Mouse (Mus musculus): ENCODE data around the gene Immp2l.

Immp2l gene

DNA sequence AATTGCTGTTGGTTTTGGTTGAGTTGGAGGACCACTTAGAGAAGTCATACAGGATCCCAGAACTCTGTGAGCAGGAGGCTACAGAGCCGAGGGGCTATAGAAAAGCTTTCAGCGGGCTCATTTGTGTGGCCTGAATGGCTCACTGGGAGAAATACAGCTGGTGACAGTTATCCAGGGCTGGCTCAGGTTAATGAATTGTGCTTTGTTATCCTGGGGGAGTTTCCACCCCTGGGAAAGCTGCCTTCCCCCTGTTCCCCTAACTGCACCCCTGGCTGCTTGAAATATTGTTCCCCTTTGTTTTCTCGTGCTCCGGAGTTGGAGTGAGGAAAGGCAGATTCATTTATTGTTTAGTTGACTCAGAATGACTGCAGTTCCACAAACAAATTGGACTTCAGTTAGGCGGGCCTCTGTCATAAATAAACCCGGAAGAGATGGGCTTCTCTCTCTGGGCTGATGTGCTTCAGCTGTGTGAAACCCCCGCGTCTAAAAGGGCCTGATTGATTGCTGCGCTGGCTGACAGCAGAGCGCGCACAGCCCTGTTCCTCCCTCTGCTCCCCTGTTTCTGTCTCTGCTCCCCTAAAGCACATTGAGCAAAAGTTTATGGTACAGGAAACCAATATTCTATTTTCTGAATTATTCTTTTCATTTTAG is 291.0 kb downstream of the Immp2l start:
- DNase-seq (ENCODE audit: low spot score): no peak

DNA sequence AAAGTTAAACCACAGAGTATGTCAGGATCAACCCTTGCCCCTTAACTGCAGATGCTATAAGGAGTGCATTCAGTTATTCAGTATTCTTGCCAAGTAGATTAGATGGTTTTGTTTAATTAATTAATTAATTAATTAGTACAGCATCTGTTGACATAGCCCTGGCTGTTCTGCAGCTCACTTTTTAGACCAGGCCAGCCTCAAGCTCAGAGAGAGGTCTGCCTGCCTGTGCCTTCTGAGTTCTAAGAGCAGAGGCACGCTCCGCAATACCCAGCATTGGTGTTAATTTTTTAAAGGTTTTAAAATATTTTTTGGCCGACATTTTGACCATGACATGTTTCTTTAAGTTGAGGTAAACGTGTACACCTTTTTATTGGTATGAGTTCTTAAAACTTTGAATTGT is 292.0 kb downstream of the Immp2l start:
- DNase-seq (ENCODE audit: low spot score): no peak

DNA sequence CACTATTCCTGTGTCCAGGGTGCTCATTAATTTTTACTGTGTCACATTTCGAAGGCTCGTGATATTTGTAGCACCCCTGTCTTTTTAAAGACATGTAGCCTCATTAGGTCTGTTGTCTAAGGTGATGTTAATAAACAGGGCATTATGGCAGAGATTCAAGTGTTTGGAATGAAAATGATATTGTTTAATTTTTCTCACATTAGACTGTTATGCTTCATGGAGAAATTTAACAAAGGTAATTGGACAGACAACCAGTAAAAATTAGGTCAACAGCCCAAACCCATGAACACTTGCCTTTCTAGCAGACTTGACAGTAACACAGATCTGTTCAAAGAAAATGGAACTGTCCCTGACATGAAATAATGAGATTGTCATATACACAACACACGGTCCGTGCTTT is 292.5 kb downstream of the Immp2l start:
- DNase-seq (ENCODE audit: low spot score): no peak

DNA sequence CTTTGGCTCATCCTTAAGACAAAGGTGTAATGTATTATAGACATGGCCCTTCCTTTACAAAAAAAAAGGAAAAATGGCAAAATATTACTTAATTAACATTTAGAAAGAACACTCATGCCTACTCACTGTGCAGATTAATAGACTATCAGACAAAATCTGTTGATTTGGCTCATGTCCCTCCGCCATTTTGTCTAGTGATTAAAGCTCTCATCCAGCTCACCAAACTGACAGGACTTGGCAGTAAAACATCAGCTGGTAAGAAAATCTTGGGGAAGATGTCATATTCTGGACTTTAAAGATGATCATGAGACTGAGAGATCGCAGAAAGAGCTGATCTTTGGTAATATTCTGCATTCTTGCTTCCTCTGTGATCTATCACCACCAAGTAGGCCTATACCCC is 293.5 kb downstream of the Immp2l start:
- no peak for DNase-seq (ENCODE audit: low spot score)

DNA sequence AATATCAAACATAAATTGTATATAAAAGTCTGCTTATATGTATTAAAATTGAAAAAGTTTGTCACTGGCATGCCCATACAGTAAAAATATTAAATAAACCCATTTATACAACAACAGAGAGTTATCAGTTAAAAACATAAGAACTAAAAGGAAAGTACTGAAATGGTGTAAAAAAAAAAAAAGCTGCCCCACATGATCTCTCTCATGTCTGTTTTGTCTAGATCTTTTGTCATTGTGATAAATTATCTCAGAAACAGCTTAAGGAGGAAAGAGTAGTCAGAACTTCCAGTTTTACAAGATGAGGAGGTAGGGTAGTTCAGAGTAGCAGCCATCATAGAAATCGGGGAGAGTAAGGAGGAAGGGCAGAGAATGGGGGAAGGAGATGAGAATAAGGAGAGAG is 298.1 kb downstream of the Immp2l start:
- DNase-seq (ENCODE audit: low spot score): no peak

DNA sequence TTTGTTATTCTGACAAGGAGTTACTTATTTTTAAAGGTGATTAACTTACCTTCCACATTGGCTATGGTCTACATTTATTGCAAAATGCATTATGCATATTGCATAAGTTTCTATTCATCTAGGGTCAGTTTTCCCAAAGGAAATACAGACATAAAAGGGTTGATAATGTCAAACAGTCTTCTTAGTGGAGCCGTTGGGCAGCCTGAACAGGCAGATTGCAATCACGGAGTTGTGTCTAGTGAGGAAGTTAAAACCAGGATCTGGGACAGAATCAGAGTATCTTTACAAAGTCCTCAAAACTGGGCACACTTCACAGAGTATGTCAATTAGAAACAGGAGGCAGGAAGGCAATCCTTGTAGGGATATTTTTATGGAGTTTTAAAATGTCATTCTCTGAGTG is 300.5 kb downstream of the Immp2l start:
- DNase-seq (ENCODE audit: low spot score): no peak

DNA sequence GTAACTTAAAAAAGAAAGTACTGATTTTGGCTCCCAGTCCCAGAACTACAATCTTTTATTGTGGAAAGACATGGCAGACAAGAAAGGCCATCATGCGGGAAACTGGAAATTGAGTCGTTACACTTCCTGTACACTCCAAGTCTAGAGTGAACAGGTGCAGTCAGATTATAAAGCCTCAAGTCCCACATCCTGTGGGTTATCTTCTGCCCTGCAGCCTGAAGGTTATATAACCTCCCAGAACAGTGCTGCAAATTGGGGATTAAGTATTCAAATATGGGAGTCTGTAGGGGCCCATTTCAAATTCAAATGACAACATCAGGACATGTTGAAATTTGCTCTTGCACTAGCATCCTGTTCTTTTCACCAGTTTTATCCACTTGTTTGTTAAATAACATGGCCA is 301.9 kb downstream of the Immp2l start:
- no peak for DNase-seq (ENCODE audit: low spot score)

DNA sequence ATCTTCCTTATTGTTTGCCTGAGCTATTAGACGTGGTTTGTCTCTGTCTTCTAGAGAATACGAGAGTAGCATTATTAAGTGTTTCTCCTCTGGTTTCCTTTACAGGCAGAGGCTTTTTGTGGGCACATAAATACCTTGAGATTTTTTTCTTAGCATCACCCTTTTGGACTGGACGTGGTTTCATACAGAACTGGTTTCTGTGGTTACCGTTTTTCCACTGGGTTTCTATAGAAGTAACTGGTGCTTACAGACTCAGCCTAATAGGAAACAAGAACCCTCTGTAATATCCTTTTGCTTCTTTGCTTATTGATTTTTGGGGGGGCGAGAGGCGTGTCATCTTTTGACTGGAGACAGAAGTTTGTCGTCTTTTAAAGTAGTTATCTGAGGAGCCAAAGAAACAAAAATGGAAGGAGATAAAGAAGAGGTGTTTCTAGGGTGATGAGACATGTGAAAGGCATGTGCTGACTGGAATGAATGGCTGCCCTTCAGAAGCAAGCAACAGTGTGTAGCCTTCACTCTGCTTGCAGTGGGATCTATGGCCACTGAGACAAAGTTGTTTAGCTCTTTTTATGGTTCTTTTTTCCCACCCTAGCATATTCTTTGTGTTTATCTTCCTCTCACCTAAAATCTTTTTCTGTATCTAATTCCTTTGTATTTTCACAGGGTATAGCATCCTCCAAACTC is 307.2 kb downstream of the Immp2l start:
- DNase-seq (ENCODE audit: low spot score): no peak

DNA sequence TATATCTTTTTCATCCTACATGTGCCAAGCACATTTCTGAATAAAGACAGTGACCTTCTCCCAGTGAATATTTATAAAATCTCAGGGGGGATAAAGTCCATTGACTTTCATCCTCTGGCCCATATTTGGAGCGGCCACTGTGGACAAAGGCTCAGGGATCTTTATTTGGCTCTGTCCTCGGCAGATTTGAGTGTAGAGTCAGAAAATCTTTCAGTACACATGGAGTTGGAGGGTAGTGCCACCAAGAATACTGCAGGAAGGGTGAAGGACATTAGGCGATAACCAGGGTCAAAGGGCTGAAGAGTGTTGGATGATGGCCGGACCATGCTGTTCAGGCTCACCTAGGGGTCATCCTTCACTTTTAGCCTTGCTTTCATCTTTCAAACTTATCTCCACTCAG is 321.7 kb downstream of the Immp2l start:
- no peak for DNase-seq (ENCODE audit: low spot score)

DNA sequence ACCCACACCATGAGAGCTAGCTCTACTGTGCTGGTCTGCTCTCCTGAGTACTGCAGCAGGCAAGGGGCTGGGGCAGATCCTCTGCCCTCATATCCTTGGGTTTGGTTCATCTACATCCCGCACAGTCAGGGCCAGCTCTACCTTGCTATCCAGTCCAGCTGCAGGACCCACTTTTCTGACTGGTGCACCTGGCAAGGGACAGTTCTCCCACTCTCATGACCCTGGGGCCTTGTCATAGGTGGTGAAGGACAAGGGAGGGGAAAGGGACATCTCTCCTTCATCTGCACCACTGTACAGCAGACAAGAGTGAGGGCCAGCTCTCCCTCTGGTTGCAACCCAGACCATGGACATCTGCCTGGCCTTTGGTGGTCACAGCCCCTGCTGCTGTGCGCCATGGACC is 323.6 kb downstream of the Immp2l start:
- DNase-seq (ENCODE audit: low spot score): no peak

DNA sequence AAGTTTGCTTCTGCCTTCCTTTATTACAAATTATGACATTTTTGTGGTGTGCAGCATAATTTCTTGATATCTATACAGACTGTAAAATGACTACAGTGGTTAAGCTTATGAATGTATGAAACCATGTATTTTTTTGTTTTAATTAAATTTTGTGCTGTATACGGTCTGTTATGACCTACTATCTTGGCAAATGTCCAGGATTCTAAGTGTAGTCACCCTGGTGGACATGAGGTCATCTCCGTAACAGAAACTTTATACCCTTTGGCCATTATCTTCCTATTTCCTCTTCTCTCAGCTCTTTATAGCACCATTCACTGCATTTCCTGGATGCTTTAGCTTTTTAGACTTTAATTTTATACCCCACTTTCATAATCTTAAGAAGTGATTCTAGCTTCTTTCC is 325.5 kb downstream of the Immp2l start:
- DNase-seq (ENCODE audit: low spot score): no peak

DNA sequence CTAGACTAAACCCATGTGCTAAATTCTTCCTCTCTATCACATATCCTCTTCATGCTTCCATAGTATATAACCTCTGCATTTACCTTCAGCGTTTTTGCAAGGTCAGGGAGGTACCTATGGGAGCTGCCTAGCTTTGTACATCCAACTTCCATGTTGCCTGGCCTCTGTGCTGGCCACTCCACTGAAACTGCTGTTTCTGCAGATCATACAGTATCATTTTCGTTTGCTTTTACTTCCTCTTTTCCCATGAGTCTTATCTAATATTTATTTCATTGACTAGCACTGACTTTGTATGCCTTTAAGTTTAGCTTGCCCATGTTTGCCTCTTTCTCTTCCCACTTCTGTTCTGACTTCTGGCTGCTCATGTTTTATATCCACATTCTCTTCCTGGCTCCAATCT is 325.9 kb downstream of the Immp2l start:
- DNase-seq (ENCODE audit: low spot score): no peak

DNA sequence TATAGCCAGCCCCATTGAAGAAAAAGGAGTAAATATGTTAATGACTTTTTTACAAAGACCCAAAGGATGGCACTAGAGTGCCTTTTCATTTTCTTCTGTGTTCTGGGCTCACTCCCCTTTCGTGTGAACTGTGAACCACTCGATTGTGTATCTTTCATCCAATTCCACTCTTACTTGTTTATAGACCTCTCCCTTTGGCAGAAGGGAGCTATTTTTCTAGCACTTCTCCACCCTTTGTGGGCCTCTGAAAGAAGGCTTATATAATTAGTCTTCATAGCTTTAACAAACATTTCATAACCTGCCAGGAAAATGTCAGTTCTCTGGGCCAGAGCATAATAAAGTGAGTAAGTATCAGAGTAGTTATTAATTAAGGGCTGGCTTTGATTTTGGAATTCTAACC is 327.4 kb downstream of the Immp2l start:
- no peak for DNase-seq (ENCODE audit: low spot score)

DNA sequence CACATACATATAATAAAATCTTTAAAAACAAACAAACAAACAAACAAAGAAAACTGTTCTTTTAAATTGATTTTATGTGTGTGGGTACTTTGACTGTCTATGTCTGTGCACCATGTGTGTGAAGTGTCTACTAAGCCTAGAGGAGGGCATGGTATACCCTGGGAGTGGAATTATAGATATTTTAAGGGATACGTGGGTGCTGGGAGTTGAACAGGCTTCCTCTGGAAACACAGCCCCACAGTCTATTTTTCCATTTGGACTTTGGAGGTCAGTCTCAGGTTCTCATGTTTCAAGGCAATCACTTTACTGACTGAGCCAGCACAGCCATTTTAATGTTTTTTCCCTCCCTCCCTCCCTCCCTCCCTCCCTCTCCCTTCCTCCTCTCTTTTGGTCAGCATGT is 331.0 kb downstream of the Immp2l start:
- no peak for DNase-seq (ENCODE audit: low spot score)

DNA sequence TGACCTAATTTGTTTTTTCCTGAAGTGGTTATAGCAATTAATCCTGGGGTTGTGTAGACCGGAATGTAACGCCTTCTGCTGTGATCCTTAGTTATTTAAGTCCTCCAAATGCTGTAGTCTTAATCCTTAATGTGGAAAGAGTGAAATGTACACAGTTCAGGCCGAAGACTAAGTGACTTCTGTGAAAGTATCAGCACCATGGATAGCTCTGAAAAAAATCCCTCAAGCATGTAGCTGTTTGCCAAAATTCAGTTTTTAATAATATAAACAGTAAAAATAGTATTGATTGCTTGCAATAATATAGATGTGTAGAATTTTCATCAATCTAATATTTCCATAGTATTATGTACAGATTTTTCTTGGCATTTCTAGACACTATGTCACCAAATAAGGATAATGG is 332.1 kb downstream of the Immp2l start:
- no peak for DNase-seq (ENCODE audit: low spot score)

DNA sequence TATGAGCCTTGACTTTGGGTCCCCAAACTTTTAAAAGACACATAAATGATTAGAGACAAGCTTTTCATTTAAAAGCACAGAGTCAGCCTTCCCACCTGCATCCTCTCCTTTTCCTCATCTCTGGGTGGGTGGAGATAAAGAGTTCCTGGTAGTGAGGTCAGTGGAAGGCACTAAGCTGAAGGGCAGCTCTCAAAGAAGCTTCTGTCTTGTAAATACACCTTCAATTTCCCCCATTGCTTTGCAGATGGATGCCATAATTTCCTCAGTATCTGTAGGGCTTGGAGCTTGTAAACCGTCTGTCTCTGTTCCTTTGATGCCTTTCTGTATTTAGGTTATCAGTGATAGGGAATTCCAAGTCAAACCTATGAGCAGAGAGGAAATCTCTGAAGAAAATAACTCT is 362.8 kb downstream of the Immp2l start:
- no peak for DNase-seq (ENCODE audit: low spot score)

DNA sequence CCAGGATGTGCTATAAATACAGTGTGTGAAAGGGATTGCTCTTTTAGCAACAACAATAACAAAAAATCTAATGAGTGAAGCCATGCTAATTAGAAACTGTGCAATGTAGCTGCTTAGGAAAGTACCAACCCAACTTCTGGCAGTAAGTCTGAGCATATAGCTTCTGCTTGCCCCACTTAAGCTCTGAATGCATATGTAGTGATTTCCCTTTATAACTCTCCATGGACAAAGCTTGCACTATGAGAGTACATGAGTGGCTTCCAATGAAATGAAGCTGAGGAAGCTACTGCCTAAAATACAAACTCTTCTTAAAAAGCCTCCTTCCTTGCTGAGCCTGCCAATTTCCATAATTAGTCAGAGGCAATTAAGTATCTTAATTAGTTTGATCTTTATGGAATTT is 370.3 kb downstream of the Immp2l start:
- no peak for DNase-seq (ENCODE audit: low spot score)

DNA sequence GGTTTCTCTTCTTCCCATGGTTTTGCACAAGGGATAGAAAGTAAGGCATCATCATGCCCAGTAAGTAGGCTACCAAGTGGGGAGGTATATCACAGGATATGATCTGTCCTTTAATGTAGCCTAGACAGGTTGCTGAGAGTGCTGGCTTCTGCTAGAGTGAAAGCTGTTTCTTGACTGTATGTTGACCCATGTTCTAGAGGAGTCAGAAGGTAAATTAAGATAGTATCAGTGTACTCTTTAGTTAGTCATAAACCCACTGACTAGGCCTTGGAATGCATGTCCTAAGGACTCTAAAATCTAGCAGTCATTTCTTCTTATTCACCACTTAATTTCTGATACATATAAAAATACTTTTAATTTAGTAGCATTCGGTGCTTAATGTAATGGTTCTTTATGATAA is 377.2 kb downstream of the Immp2l start:
- DNase-seq (ENCODE audit: low spot score): no peak

DNA sequence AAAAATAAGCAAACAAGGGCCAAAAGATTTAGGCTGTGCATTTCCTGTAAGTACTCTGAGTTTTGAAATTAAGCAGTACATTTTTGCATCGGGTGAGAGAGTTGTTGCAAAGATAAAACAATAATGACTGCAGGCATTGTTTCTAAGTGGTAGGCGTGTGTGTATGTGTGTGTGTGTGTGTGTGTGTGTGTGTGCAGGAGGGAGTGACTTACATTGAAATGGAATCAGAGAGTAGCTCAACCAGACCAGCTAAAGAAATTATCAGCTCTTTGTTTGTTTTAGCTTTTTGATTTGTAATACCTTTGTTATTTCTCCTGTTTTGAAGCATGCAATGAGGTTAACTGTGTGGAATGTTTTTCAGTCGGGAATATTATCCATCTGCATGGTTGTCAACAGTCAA is 378.0 kb downstream of the Immp2l start:
- no peak for DNase-seq (ENCODE audit: low spot score)

DNA sequence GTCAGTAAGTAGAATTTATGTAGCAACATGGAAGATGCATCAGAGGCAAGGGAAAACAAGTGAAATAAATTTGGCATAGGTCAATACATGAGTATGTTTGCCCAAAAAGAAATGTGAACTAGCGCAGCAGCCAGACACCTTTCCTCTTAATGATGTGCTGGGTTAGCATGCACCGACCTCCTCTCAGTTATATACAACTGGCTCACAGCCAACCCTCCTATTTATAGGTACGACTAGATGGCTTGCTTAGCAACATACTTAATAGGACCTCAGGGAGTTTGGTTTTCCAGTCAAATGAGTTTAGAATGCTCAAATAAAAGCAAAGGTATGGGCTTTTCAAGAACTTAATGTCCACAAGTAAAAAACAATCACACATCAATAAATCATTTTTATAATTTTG is 385.5 kb downstream of the Immp2l start:
- no peak for DNase-seq (ENCODE audit: low spot score)

DNA sequence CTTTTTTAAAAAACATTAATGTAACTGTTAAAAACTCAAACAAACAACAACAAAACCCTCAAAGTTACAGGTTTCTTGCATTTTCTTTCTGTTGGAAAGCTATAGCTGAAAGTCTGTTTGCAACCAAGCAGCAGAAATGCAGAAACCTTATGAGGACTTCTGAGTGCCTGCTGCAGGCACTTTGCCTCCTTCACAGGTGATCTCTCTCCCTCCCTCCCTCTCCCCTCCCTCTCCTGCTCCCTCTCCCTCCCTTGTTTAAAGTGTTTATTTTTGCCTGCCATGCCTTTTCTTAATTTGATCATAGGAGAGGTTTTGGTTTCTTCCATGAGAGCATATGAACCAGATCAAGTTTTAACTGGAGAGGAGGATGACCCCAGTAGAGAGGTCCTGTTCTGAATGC is 392.7 kb downstream of the Immp2l start:
- DNase-seq (ENCODE audit: low spot score): no peak

DNA sequence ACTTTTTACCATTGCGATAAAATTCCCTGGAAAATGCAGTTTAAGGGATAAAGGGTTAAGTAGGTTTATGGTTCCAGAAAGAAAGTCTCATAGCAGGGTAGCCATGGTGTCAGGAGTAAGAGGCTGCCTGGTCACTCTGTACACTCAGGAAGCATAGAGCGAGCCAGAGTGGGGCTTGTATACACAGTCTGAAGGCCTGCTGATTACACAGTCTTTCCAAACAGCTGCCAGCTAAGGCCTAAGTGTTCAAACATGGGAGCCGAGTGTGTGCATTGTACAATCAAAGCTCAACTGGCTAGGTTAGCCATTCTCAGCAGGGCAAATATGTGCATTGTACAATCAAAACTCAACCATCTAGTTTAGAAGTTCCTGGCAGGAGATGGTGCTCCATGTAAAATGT is 393.2 kb downstream of the Immp2l start:
- DNase-seq (ENCODE audit: low spot score): no peak

DNA sequence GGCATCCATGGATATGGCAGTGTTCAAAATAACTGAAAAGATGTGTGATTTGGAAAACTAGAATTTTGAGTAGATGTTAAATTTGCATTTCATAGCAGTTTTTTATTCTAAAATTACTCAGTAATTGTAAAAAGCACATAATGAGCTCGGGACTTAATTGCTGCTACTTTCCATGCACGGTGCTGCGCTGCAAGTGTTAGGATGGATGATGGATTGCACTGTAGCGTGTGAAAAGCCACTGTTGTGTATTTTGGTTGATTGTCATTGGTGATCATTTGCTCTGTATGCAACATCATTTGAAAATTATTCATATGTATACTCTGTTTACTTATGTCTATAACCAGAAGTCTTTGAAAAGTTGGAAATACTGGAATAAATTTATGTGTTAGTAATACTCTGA is 394.1 kb downstream of the Immp2l start:
- DNase-seq (ENCODE audit: low spot score): no peak

DNA sequence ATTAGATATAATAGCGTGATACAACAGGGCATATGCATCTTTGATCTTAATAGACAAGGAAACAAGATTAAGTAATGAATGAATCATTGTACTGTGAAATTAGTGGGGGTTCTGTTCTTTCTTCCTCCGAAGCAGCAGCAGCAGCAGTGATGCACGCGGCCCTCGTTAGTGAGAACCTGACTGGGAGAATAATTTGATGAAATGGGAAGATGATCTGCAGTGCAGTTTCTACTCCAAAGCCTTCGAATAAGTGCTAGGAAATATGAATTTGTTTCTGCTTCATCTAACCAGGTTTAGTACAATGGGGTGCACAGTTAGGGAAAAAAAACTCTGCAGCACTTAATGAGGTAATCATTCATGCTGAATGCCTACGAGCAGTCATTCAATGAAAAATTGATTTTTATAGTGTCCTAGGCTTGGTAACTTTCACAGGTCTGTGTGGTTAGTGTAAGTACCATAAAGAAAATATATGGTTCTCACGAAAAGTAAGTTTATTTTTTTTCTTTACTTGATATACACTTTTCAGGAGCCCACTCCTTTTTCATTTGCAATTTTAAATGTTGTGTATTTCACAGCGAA is 401.3 kb downstream of the Immp2l start:
- no peak for DNase-seq (ENCODE audit: low spot score)
